Mouse (Mus musculus): ENCODE results near the gene Simc1.

DNA sequence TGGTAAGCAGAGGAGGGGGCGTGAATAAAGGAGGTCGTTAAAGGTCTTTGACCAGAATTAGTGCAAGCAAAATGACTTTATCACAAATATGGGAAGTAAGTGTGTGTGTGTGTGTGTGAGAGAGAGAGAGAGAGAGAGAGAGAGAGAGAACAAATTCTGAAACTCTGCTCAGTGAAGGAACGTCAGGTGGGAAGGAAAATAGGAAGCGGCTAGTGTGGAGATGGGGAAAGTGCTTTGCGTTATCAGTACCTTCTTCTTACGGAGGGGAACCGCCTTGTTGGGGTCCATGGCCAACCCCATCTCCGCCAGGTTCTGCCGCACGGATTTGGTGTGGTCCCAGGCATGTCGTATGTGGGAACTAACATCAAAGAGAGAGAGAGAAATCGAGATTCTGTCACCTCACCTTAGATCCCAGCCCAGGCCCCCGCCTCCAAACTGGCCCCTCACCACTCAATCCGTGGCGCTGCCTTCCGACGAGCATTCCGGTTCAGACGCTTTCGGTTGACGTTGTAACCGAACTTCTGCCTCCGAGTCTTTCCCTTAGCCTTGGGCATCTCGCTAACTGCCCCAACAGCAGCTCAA is 85.9 kb downstream of the Simc1 start:
- no peak for TF ChIP-seq CTCF (IDR thresholded peaks at IDR 0.05; ENCODE audit: extremely low read depth, insufficient read depth, low read length)
- no peak for TF ChIP-seq POLR2A (IDR thresholded peaks at IDR 0.05; ENCODE audit: extremely low read depth, insufficient read depth, low read length)
